Mouse (Mus musculus) c-Kit-positive CD71-positive TER-119-positive erythroid progenitor cells, embryonic 14.5 days (primary cell): ENCODE results near the gene Osbp.
"Not testable (repeated sequence)": the region's sequence is repeated elsewhere in the genome, so short reads cannot be mapped to it uniquely, and the experiment has no call there.

Experiments used
- DNase-seq: peaks from one replicate; pipeline ENCODE4 v3.0.0-alpha.2; 2013; ENCODE audit warnings: low spot score

The Osbp gene

GRCm38 (mm10) chr19:11965023-11965942, at the start of gene Osbp:
Osbp (plus strand) TSS chr19:11965941.
- DNase-seq, result peak; percentile 100

DNA sequence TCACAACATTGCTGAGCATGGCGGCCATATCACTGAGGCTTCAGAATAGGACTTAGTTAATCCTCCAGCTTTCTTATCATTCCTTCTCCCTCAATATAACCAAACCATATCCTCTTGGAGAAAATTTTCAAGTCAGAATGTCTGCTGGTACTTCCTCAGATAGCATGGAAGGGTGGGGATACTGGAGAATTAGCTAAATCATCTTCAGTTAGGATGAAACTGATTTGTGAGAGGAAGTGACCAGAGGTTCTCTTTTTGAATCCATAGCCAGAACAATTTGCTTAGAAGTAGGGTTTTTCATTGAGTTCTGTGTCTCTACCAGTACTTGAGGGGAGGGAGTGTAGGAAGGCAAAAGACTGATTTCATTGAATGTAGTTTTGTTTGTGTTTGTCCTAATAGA, 43.7 kb upstream of the Osbp start:
- DNase-seq, result no peak

- DNase-seq, result not testable (repeated sequence)
These were observed 43.2 kb upstream of the Osbp start for GRCm38 (mm10) chr19:11922515-11922914.

DNA sequence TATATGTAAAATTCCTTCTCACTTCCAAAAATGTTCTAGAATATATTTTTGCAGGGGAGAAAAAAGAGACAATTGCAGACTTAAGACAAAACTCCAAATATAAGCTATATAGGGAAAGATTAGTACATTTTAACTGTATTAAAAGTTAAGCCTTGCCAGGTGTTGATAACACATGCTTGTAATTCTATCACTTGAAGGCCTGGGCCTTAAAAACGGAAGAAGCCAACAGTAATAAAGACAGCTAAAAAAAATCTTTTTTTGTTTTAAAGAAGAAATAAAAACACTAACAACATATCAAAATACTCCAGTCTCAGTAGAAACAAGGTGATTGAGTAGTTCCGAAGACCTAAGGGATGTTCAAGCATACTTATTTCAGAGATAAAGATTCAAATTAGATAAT, 39.4 kb upstream of the Osbp start:
- no peak for DNase-seq

- DNase-seq, result peak; percentile 84
These were observed 37.6 kb upstream of the Osbp start for GRCm38 (mm10) chr19:11928025-11928748.

- not testable (repeated sequence) for DNase-seq
These were observed 19.3 kb upstream of the Osbp start for GRCm38 (mm10) chr19:11946460-11946859.

DNA sequence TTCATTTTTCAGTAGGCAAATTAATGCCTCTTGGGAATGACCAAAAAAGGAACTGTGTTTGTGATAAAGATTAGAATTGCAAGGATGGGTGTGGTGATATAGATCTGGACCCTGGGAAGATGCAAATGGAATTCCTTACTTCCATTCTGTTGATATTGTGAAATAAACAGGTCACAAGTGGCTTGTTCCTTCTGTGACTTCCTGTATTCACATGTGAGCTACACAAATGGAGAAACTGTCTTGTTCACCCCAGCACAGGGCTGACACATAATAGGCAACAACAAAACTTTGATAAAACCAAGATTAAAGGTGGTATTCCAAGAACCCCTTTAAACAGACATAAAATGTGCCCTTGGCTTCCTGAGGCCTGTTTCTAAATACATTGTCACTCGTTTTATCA, 15.9 kb upstream of the Osbp start:
- DNase-seq, result no peak

DNA sequence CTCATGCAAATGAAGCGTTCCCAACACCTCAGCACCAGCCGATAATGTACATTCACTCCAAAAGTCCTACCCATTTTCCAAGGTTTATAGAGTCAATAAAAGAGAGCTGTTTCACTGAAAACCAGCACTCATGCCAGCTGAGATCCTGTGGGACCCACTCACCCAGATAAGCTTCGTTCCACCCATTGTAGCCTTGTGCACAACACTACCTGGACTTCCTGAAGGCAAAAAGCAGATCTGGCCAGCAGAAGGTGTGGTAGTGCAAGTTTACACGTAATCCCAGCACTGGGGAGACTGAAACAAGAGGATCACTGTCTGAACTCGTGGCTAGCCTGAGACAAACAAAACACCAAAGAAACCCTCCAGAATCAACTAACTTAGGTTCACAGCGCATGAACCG, 15.0 kb upstream of the Osbp start:
- DNase-seq, result no peak

DNA sequence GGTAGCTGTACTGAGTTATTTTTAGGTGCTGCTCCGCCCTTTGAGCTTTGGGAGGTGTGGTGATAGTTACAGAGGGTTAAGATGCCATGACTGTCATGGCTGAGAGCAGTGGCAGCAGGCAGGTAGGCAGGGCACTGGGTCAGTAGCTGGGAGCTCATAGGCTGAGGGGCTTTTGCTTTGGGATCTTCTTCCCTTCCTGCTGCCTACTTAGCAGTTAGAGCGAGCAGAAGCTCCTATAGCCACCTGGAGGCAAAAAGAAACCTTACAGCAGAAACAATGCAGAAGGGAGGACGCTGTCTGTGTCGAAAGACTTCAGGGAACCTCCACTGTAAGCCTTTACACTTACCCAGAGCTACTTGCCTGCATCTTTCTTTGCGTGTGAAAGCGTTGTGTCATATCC, 11.5 kb upstream of the Osbp start:
- DNase-seq, result no peak

DNA sequence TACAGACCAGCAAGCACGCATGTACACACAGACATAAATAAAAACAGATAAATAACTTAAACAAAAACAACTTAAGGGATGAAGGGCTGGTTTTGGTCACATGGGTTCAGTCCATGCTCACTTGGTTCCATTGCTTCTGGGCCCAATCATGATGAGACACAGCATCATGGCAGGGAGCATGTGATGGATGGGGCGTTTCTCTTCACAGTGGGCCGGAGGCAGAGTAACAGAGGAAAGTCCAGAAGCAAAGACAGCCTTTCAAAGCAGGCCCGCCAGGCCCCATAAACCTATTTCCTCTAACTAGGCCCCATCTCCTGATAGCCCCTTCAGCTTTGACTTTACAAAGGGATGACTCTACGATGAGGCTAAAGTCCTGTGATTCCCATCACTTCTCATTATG, 9.1 kb upstream of the Osbp start:
- no peak for DNase-seq

- DNase-seq, result no peak
These were observed 8.3 kb upstream of the Osbp start for GRCm38 (mm10) chr19:11957396-11957795.

DNA sequence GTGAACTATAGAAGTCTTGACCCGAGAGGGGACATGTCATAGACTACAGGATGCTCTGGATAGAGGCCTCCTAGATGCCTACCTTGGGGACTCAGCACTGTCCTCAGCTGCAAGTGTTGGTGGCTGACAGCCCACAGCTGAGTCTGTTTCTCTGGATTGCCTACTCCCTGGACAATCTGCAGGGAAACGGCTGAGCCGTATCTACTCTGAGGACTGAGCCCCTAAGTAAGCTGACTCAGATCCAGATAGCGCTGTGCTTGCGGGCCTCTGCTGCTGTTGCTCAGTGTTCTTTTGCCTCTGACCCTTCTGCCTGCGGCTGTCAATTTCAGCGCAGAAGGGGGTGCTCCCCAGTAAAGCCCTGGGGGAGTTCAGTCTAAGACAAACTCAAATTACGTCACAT, 7.9 kb upstream of the Osbp start:
- DNase-seq, result no peak

GRCm38 (mm10) chr19:11964266-11964665, 1.5 kb upstream of the Osbp start:
- DNase-seq, result no peak

DNA sequence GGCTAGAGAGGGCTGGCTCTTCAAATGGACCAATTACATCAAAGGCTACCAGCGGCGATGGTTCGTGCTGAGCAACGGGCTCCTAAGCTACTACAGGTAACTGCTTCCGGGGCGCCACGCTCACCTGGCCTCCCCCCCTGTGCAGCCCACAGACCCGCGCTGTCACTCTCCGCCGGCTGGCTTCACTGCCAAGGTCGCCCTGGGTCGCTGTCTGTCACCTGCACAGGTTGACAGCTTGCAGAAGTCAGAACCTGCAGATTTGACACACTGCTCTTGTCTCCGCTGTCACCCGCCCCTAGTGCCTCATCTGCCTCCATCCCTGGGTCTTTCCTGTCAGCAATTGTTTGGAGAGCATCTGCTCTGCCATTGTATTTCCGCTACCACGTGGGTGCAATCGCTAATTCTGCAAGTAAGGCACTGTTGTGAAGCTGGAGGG, 478 bp downstream of the Osbp start:
- peak; percentile 21 for DNase-seq

DNA sequence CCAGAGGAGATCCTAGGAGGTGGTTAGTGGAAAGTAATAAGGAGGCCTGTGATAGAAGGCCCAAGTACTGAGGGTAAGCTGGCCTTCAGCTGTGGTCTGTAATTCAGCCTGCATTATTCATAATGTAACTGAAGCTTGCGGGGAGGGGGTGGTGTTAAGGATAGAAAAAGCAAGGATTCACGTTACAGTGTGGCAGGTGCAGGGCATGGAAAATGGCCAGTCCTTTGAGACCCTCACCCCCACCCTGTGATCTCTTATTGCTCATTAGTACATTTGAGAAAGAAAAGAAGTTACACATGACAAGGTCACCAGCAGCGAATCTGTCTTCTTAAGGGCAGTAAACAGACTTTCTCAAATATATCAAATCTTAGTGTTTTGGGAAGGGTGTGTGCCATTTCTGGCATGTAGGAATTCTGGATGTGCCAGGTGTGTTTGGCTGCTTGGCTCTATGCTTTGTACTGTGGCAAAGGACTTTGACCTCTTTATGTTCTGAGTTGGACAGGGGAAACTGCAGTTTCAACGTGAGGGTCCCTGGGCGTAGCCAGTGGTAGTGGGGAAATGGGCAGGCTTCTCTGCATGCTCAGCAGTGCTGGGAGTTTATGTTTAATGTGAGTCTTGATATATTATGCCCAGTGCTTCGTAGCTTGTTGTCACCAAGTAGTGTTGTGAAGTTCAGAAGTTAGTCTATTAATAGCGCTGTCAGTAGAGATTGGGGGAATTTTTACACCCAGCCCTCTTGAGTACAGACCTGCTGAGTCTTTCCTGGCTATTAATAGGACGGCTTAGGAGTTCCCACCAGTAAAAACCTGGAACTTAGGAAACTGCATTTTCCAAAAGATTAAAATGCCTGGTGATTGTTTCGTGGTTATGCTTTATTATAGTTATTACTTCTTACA, 3.7 kb downstream of the Osbp start:
- DNase-seq, result no peak

GRCm38 (mm10) chr19:11973511-11974222, 7.9 kb downstream of the Osbp start:
- peak; percentile 50 for DNase-seq

GRCm38 (mm10) chr19:11974223-11974540, 8.4 kb downstream of the Osbp start:
- DNase-seq, result no peak

DNA sequence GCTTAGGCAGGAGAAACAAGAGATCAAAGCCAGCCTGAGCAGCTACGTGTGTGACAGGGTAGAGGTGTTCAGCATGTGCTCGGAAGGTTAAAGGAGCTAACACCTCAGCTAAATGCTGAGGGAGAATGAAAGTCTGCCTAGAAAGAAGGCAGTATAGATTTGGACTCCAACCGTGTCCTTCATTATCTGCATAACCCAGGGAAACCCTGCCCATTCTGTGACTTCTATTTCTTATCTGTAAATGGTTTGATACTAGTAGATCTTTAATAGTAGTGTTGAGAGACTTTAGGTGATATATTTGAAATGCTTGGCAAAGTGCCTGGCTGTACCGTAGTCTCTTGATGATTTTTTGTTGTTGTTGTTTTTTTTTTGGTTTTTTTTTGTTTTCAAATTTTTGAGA, 9.9 kb downstream of the Osbp start:
- DNase-seq, result peak; percentile 40

DNA sequence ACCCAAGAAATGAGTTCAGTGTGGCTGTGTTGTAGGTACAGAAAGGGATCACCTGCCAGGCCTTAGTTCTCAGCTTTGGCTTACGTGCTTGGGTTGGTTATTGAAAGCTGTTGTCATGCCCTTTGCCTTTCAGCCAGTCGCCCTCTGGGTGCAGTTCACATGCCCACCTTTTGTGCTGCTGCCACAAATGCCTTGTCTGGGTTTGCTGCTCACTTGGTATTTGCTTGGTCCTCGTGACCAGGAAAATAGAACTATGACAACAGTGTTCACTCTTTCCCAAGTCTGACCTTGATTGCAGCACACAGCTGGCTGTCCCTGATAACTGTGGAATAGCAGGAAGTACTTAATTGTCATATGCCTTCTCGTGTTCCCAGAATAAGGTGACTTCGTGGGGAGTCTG, 11.6 kb downstream of the Osbp start:
- no peak for DNase-seq

DNA sequence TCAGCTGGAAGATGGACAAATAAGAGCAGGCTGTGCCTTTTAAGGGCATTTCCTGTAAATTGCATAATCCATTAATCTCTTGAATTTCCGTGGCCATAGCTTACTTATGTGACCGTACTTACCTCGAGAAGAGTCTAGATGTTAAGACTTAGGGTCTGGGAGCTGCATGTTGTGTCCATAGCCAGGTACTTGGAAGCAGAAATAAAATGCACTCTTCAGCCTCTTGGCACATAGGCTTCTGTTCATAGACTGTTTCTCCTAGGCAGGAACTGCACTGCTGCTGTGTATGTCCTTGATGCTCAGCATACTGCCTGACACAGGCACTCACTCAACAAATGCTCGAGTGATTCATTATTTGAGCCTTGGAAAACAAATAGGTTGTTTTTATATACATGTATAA, 14.7 kb downstream of the Osbp start:
- no peak for DNase-seq

GRCm38 (mm10) chr19:11984614-11985013, 18.9 kb downstream of the Osbp start:
- not testable (repeated sequence) for DNase-seq

DNA sequence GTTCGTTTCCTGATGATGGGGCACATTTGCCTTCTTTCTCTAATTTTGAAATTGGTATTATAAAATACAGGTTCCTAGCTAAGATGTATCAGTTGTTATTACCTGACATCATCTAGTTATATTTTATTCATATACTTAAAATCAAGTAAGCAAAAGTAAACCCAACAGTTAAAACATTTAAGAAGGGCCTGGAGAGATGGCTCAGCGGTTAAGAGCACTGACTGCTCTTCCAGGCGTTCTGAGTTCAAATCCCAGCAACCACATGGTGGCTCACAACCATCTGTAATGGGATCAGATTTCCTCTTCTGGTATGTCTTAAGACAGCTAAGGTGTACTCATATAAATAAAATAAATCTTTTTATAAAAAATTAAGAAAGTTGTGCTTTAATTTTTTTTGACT, 22.1 kb downstream of the Osbp start:
- no peak for DNase-seq
